Mouse (Mus musculus) CH12.LX (cell line): Measurements from ENCODE around the gene Arrdc2. TPM values are rescaled to one million over a fixed set of nuclear protein-coding genes. Genes with fewer than 3 reads are reported as not detected.

Source experiments
- DNase-seq: peaks from one replicate; pipeline ENCODE4 v3.0.0-alpha.2; 2013; ENCODE audit errors: extremely low read depth
- H3K27ac ChIP-seq: 2 replicates; pipeline ENCODE4 v1.5.1; 2012; ENCODE audit warnings: low read depth, mild to moderate bottlenecking, control low read depth, moderate library complexity; ENCODE audit not compliant: insufficient read depth
- H3K27me3 ChIP-seq: replicated peaks from 2 replicates; pipeline ENCODE3; 2012; ENCODE audit warnings: inconsistent platforms
- H3K36me3 ChIP-seq, 2 experiments: replicated peaks in 1 of 2; 2 replicates each; pipeline versions ENCODE3 to v1.6.1; 2012; ENCODE audit warnings: inconsistent platforms in 1 of 2, low read length in 1 of 2, mild to moderate bottlenecking in 1 of 2, mixed read lengths in 1 of 2, moderate library complexity in 1 of 2; ENCODE audit not compliant: control insufficient read depth in 1 of 2, insufficient read depth in 1 of 2
- H3K4me1 ChIP-seq, 2 experiments: 2 replicates each; pipeline ENCODE4 v1.6.1; 2012; ENCODE audit warnings: inconsistent platforms in 1 of 2, moderate library complexity in 1 of 2; ENCODE audit not compliant: insufficient read depth in 2 of 2, control insufficient read depth in 1 of 2
- H3K4me2 ChIP-seq: 2 replicates; pipeline ENCODE4 v1.6.1; 2012; ENCODE audit warnings: low read depth, mild to moderate bottlenecking, control low read depth; ENCODE audit not compliant: poor library complexity, insufficient read depth, severe bottlenecking
- H3K4me3 ChIP-seq, 3 experiments: fragments of 150-350 bp in 1 of 3; sonication (generic) in 1 of 3; replicated peaks in 1 of 3; 2 replicates each; pipeline versions ENCODE3 to v1.5.1; 2011 to 2012; ENCODE audit warnings: low read depth in 2 of 3, low read length in 2 of 3, mild to moderate bottlenecking in 2 of 3, moderate library complexity in 2 of 3, control low read depth in 1 of 3, improper control_type of control experiment in 1 of 3, inconsistent platforms in 1 of 3, mixed read lengths in 1 of 3; ENCODE audit not compliant: poor library complexity in 1 of 3
- H3K79me2 ChIP-seq: replicated peaks from 2 replicates; pipeline ENCODE4 v1.6.1; 2012; ENCODE audit warnings: mild to moderate bottlenecking, moderate library complexity; ENCODE audit not compliant: control insufficient read depth, poor library complexity, insufficient read depth, severe bottlenecking; ENCODE audit errors: extremely low read depth
- H3K9ac ChIP-seq: 2 replicates; pipeline ENCODE4 v1.6.1; 2012; ENCODE audit warnings: low read depth, mild to moderate bottlenecking, control low read depth, moderate library complexity; ENCODE audit not compliant: insufficient read depth
- H3K9me3 ChIP-seq: replicated peaks from 2 replicates; pipeline ENCODE3; 2012; ENCODE audit warnings: low read length, inconsistent platforms, mixed read lengths
- BHLHE40 ChIP-seq: IDR thresholded peaks from 2 replicates; pipeline ENCODE4 v1.6.1; 2011; ENCODE audit warnings: mild to moderate bottlenecking, low read depth, low read length, improper control_type of control experiment
- CHD2 ChIP-seq: IDR thresholded peaks from 2 replicates; pipeline ENCODE4 v1.6.1; 2011; ENCODE audit warnings: low read length, improper control_type of control experiment
- CTCF ChIP-seq, 2 experiments: IDR thresholded peaks in 1 of 2; conservative IDR thresholded peaks in 1 of 2; 2 replicates each; pipeline ENCODE4 v1.5.1; 2011 to 2012; ENCODE audit warnings: low read depth in 2 of 2, low read length in 2 of 2, improper control_type of control experiment in 1 of 2, inconsistent platforms in 1 of 2, mild to moderate bottlenecking in 1 of 2, moderate library complexity in 1 of 2
- EP300 ChIP-seq: IDR thresholded peaks from 2 replicates; pipeline ENCODE4 v1.6.1; 2011; ENCODE audit warnings: low read length, improper control_type of control experiment
- GABPA ChIP-seq: IDR thresholded peaks from 2 replicates; pipeline ENCODE4 v1.6.1; 2012; ENCODE audit warnings: low read depth, low read length, improper control_type of control experiment, inconsistent platforms; ENCODE audit not compliant: insufficient replicate concordance
- MAX ChIP-seq: IDR thresholded peaks from 2 replicates; pipeline ENCODE4 v1.6.1; 2011; ENCODE audit warnings: low read length, improper control_type of control experiment
- MAZ ChIP-seq: IDR thresholded peaks from 2 replicates; pipeline ENCODE4 v1.6.1; 2012; ENCODE audit warnings: low read depth, mild to moderate bottlenecking, inconsistent platforms, low read length, improper control_type of control experiment, moderate library complexity
- PAX5 ChIP-seq: IDR thresholded peaks from 2 replicates; pipeline ENCODE4 v1.6.1; 2012; ENCODE audit warnings: low read length, inconsistent platforms, mixed read lengths
- POLR2A ChIP-seq: IDR thresholded peaks from 2 replicates; pipeline ENCODE4 v1.6.1; 2011; ENCODE audit warnings: low read depth, mild to moderate bottlenecking, improper control_type of control experiment, low read length
- POLR2AphosphoS2 ChIP-seq: IDR thresholded peaks from 2 replicates; pipeline ENCODE4 v1.6.1; 2011; ENCODE audit warnings: low read depth, low read length, improper control_type of control experiment
- RCOR1 ChIP-seq: conservative IDR thresholded peaks from 2 replicates; pipeline ENCODE4 v1.6.1; 2012; ENCODE audit warnings: low read depth, mild to moderate bottlenecking, inconsistent platforms, low read length, improper control_type of control experiment
- SMC3 ChIP-seq: IDR thresholded peaks from 2 replicates; pipeline ENCODE4 v1.6.1; 2011; ENCODE audit warnings: low read depth, low read length, improper control_type of control experiment
- TBP ChIP-seq: conservative IDR thresholded peaks from 2 replicates; pipeline ENCODE4 v1.6.1; 2011; ENCODE audit warnings: low read depth, low read length, improper control_type of control experiment
- TCF12 ChIP-seq: IDR thresholded peaks from 2 replicates; pipeline ENCODE4 v1.6.1; 2014; ENCODE audit warnings: low read depth, mild to moderate bottlenecking, inconsistent platforms, low read length, improper control_type of control experiment
- USF2 ChIP-seq: conservative IDR thresholded peaks from 2 replicates; pipeline ENCODE4 v1.6.1; 2011; ENCODE audit warnings: low read depth, low read length, improper control_type of control experiment
- ZKSCAN1 ChIP-seq: IDR thresholded peaks from 2 replicates; pipeline ENCODE4 v1.6.1; 2012; ENCODE audit warnings: low read depth, inconsistent platforms, low read length, improper control_type of control experiment, borderline replicate concordance
- ZNF384 ChIP-seq: IDR thresholded peaks from 2 replicates; pipeline ENCODE4 v1.6.1; 2012; ENCODE audit warnings: low read depth, low read length, improper control_type of control experiment, inconsistent platforms
- dilution Hi-C: fragments of 300-500 bp; cut with MboI; formaldehyde crosslinking; loops from 2 replicates; pipeline ENCODE4 v1.14.3; 2020; ENCODE audit warnings: low sequenced_read_pairs; ENCODE audit not compliant: extremely low pct_unique_long_range_greater_than_20kb, extremely low pct_ligation_motif_present
- in situ Hi-C: fragments of 300-500 bp; cut with MboI; formaldehyde crosslinking; loops from 3 replicates; pipeline ENCODE4 v1.14.3; 2019; ENCODE audit warnings: low sequenced_read_pairs, low pct_ligation_motif_present, low pct_unique_long_range_greater_than_20kb, mixed read lengths
- polyA plus RNA-seq: library from polyadenylated mRNA; unstranded; fragments of >175 nt; gene quantifications from 2 replicates; pipeline ENCODE4 v1.2.1, GENCODE M21; 2012; ENCODE audit warnings: low read depth; ENCODE audit not compliant: insufficient read length
- total RNA-seq, 2 experiments: library from RNA; depleted of rRNA; stranded (reverse); fragments of 300-350 nt in 1 of 2; fragments of >200 nt in 1 of 2; gene quantifications; 2 replicates each; pipeline ENCODE4 v1.2.3; 2012 to 2014

Gene Arrdc2
- total and polyA plus RNA-seq, 3 experiments, result 5.6 to 8.0 (median 6.1) TPM

- Histone ChIP-seq H3K27ac (peak overlapping the region; percentile 36; the same call in 1 of the 2 replicates), H3K36me3 (peaks cover 41 to 49% of the 10 kb centered on the region in 2 experiments)
- dilution Hi-C loops, result no loop called here
These were observed 48.7 kb downstream of the Arrdc2 start for GRCm38 (mm10) chr8:70790846-70791245.

GRCm38 (mm10) chr8:70789046-70789445 is 50.5 kb downstream of the Arrdc2 start:
- H3K79me2 ChIP-seq, result peaks cover 4% of the 10 kb centered on the region; the same call in 1 of the 2 replicates
- no peak overlapping the region for H3K4me2 ChIP-seq
- no peak overlapping the region for H3K4me3 ChIP-seq
- dilution Hi-C loops, result no loop called here
- TF ChIP-seq ZKSCAN1 (no peak), TBP (no peak), CHD2 (no peak), EP300 (no peak), GABPA (no peak), ZNF384 (no peak), CTCF (conservative IDR thresholded peaks at IDR 0.05 in 1 of 2, IDR thresholded peaks at IDR 0.05 in 1 of 2; ENCODE audit: low read depth in 2 of 2, low read length in 2 of 2) (no peak), SMC3 (no peak), BHLHE40 (no peak), POLR2AphosphoS2 (no peak), MAZ (no peak), USF2 (no peak), POLR2A (no peak), MAX (no peak), PAX5 (no peak), TCF12 (no peak)
- no peak for DNase-seq
- no peak overlapping the region for H3K9ac ChIP-seq
- peaks cover 15 to 26% of the 10 kb centered on the region in 2 experiments for H3K4me1 ChIP-seq
- no peaks in the 10 kb centered on the region for H3K9me3 ChIP-seq
- H3K36me3 ChIP-seq, result peaks cover 59 to 67% of the 10 kb centered on the region in 2 experiments
- no peak overlapping the region for H3K27ac ChIP-seq
- H3K27me3 ChIP-seq, result peaks cover 11% of the 10 kb centered on the region
- in situ Hi-C loops, result no loop called here

More at GRCm38 (mm10) chr8:70790846-70791245, 48.7 kb downstream of the Arrdc2 start:
- Histone ChIP-seq H3K4me2 (peak overlapping the region; percentile 48), H3K9me3 (no peaks in the 10 kb centered on the region)
- no peak for TF ChIP-seq RCOR1
- TF ChIP-seq, all 38 proteins: peak for 0
- Histone ChIP-seq H3K9ac (peak overlapping the region; percentile 92; the same call in 1 of the 2 replicates), H3K4me1 (peaks cover 15 to 26% of the 10 kb centered on the region in 2 experiments), H3K27me3 (peaks cover 26% of the 10 kb centered on the region), H3K4me3 (peak overlapping the region; percentile 81 to 87 (median 82)), H3K79me2 (peaks cover 4% of the 10 kb centered on the region; the same call in 1 of the 2 replicates)
- no peak for DNase-seq
- in situ Hi-C loops, result no loop called here
